Mouse (Mus musculus) midbrain, postnatal 0 days (tissue): Measurements from ENCODE around the gene Fem1a. TPM values are rescaled to one million over a fixed set of nuclear protein-coding genes. Genes with fewer than 3 reads are reported as not detected.

ENCODE experiments used
- ATAC-seq: fragments of 200-750 bp; cut with Nextera tagmentation; 2 replicates; pipeline ENCODE4 v1.8.0; 2017; ENCODE audit warnings: moderate number of reproducible peaks, mild to moderate bottlenecking, moderate TSS enrichment, moderate library complexity; ENCODE audit not compliant: low FRiP score
- DNase-seq: peaks from one replicate; pipeline ENCODE4 v3.0.0-alpha.2; 2015; ENCODE audit warnings: low spot score
- H3K27ac ChIP-seq: fragments of 300-500 bp; sonication (generic); 2 replicates; pipeline ENCODE4 v1.5.1; 2014; ENCODE audit warnings: low read depth, mild to moderate bottlenecking, low read length, mixed read lengths
- H3K27me3 ChIP-seq: fragments of 300-500 bp; sonication (generic); 2 replicates; pipeline ENCODE4 v1.6.1; 2014; ENCODE audit warnings: low read length, control low read depth, mixed read lengths; ENCODE audit not compliant: insufficient read depth
- H3K36me3 ChIP-seq: fragments of 300-500 bp; sonication (generic); 2 replicates; pipeline ENCODE4 v1.6.1; 2014; ENCODE audit warnings: low read length, control low read depth, mixed read lengths; ENCODE audit not compliant: insufficient read depth
- H3K4me1 ChIP-seq: fragments of 300-500 bp; sonication (generic); 2 replicates; pipeline ENCODE4 v1.6.1; 2014; ENCODE audit warnings: mild to moderate bottlenecking, control low read depth, antibody characterized with exemption, low read length, mixed read lengths; ENCODE audit not compliant: insufficient read depth
- H3K4me2 ChIP-seq: fragments of 300-500 bp; sonication (generic); 2 replicates; pipeline ENCODE4 v1.6.1; 2014; ENCODE audit warnings: low read depth, mild to moderate bottlenecking, low read length, mixed read lengths; ENCODE audit not compliant: poor library complexity, severe bottlenecking
- H3K4me3 ChIP-seq: fragments of 300-500 bp; sonication (generic); 2 replicates; pipeline ENCODE4 v1.5.1; 2014; ENCODE audit warnings: low read depth, mild to moderate bottlenecking, low read length, moderate library complexity
- H3K9ac ChIP-seq: fragments of 300-500 bp; sonication (generic); replicated peaks from 2 replicates; pipeline ENCODE4 v1.6.1; 2014; ENCODE audit warnings: mild to moderate bottlenecking, low read length, moderate library complexity, mixed read lengths; ENCODE audit not compliant: poor library complexity, severe bottlenecking
- H3K9me3 ChIP-seq: fragments of 300-500 bp; sonication (generic); 2 replicates; pipeline ENCODE4 v1.6.1; 2016; ENCODE audit warnings: low read length, control low read depth
- CTCF ChIP-seq: IDR thresholded peaks from 2 replicates; pipeline ENCODE4 v1.5.1; 2016; ENCODE audit warnings: antibody characterized with exemption, mild to moderate bottlenecking
- WGBS: fragments of 180-500 bp; shearing (Covaris S2); extraction: QIAGEN DNeasy Blood & Tissue Kit; methylation state at CpG from one replicate; pipeline ENCODE4 v1.1.7; 2014; 5-methylcytosine and 5-hydroxymethylcytosine counted together
- polyA plus RNA-seq: library from polyadenylated mRNA; unstranded; fragments of >200 nt; fragmentation: Nextera tagmentation; extraction: Ambion mirVana; gene quantifications from 2 replicates; pipeline ENCODE4 v1.2.1, GENCODE M21; 2015
- total RNA-seq: library from RNA; depleted of rRNA; stranded (reverse); fragments of >200 nt; gene quantifications from 2 replicates; pipeline ENCODE4 v1.2.3, GENCODE M21; 2014

Gene Fem1a
- total and polyA plus RNA-seq, 2 experiments from 2014 or later: 14.2 to 43.2 TPM

DNA sequence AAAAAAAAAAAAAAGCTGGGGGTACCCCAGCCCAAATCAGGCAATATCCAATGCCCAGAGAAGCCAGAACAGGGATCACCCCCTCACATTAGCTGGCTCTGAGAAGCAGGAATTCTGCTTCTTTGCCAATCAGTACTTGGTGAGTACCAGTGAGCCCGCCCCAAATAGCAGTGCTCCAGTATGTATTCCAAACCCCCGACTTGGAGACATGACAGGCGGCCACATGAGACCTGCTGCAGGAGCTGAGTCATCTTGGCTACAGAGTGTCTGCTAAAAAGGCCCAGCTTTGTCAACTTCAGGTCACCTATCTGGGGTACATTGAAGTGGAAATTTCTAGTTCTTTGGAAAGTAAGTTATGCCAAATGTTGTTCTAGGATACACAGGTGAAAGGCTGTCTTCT is 30.0 kb upstream of the Fem1a start:
- H3K9me3 ChIP-seq: no peaks in the 10 kb centered on the region
- no peaks in the 10 kb centered on the region for H3K36me3 ChIP-seq
- WGBS: 75% methylated on average over 3 of the region's 3 CpGs
- TF ChIP-seq CTCF: no peak
- H3K27ac ChIP-seq: no peak overlapping the region
- H3K9ac ChIP-seq: no peak overlapping the region
- H3K4me1 ChIP-seq: no peaks in the 10 kb centered on the region
- DNase-seq (no peak), ATAC-seq (no peak)
- no peak overlapping the region for H3K4me3 ChIP-seq
- no peaks in the 10 kb centered on the region for H3K27me3 ChIP-seq
- no peak overlapping the region for H3K4me2 ChIP-seq

GRCm38 (mm10) chr17:56229943-56230342 is 26.7 kb upstream of the Fem1a start:
- TF ChIP-seq CTCF: no peak
- H3K9me3 ChIP-seq: no peaks in the 10 kb centered on the region
- ATAC-seq (no peak), DNase-seq (no peak)
- 48% methylated on average over 10 of the region's 10 CpGs for WGBS
- H3K27me3 ChIP-seq: no peaks in the 10 kb centered on the region; the same call in 1 of the 2 replicates
- no peak overlapping the region for H3K9ac ChIP-seq
- no peak overlapping the region for H3K4me2 ChIP-seq
- no peak overlapping the region for H3K27ac ChIP-seq
- no peaks in the 10 kb centered on the region for H3K36me3 ChIP-seq
- no peak overlapping the region for H3K4me3 ChIP-seq
- H3K4me1 ChIP-seq: peaks cover 6% of the 10 kb centered on the region; the same call in 1 of the 2 replicates

GRCm38 (mm10) chr17:56233389-56233788 is 23.2 kb upstream of the Fem1a start:
- no peaks in the 10 kb centered on the region for H3K36me3 ChIP-seq
- no peaks in the 10 kb centered on the region for H3K9me3 ChIP-seq
- 0 out of 2 replicates have a peak overlapping the region, but pooled peaks have one; percentile 27 for H3K27ac ChIP-seq
- no peaks in the 10 kb centered on the region; the same call in 1 of the 2 replicates for H3K27me3 ChIP-seq
- DNase-seq (no peak), ATAC-seq (0 out of 2 replicates have a peak, but pooled peaks have one; percentile 6)
- WGBS: 43% methylated on average over 8 of the region's 8 CpGs
- peaks cover 6% of the 10 kb centered on the region; the same call in 1 of the 2 replicates for H3K4me1 ChIP-seq
- no peak for TF ChIP-seq CTCF
- peak overlapping the region; percentile 43 for H3K4me2 ChIP-seq
- H3K9ac ChIP-seq: no peak overlapping the region
- peak overlapping the region; percentile 16; the same call in 1 of the 2 replicates for H3K4me3 ChIP-seq

DNA sequence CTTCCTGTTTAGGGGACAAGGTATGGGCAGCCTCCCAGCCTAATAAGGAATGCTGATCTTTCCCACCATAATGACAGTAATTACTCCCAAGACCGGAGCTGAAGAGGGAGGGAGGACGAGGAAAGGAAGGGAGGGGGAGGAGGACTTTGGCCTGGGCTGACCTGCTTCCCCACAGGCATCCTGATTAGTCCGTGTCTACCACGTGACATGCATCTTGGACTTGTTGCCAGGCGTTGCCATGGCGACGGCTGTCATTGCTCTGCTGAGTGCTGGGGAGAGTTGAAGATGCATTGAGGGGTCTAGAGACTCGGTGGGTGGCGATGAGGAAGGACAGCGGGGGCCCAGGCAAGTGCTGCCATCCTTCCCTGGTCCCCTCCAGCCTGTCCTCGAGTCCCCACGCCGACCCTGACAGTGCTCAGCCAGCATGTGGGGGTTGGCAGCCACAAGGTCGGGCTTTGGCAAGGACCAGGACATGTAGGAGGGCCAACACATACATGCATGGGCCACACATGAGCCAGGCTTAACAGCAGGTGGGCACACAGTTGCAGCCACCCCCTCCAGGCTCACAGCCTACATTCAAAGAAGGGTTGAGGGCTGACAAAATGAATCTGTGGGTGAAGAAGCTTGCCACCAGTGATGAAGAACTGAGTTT is 22.7 kb upstream of the Fem1a start:
- no peak overlapping the region for H3K9ac ChIP-seq
- no peak for TF ChIP-seq CTCF
- ATAC-seq: peak; percentile 93
- DNase-seq: peak; percentile 95
- H3K36me3 ChIP-seq: no peaks in the 10 kb centered on the region
- H3K4me1 ChIP-seq: peaks cover 6% of the 10 kb centered on the region; the same call in 1 of the 2 replicates
- no peak overlapping the region for H3K27ac ChIP-seq
- WGBS: 2% methylated on average over 14 of the region's 14 CpGs
- H3K9me3 ChIP-seq: no peaks in the 10 kb centered on the region
- H3K27me3 ChIP-seq: no peaks in the 10 kb centered on the region; the same call in 1 of the 2 replicates
- H3K4me2 ChIP-seq: peak overlapping the region; percentile 43
- peak overlapping the region; percentile 16 for H3K4me3 ChIP-seq

GRCm38 (mm10) chr17:56241541-56242401 is 14.8 kb upstream of the Fem1a start:
- H3K27me3 ChIP-seq: no peaks in the 10 kb centered on the region
- ATAC-seq (peak; percentile 91), DNase-seq (peak; percentile 90)
- H3K9me3 ChIP-seq: no peaks in the 10 kb centered on the region
- H3K9ac ChIP-seq: peak overlapping the region; percentile 61
- under 1% methylated on average over 33 of the region's 33 CpGs for WGBS
- no peaks in the 10 kb centered on the region for H3K4me1 ChIP-seq
- peak overlapping the region; percentile 40 for H3K27ac ChIP-seq
- peak overlapping the region; percentile 45 for H3K4me3 ChIP-seq
- peak; percentile 44 for TF ChIP-seq CTCF
- H3K36me3 ChIP-seq: no peaks in the 10 kb centered on the region
- peak overlapping the region; percentile 44 for H3K4me2 ChIP-seq
